Mouse (Mus musculus) CH12.LX (cell line): ENCODE measurements around the gene Efemp1. TPM values are rescaled to one million over a fixed set of nuclear protein-coding genes. Genes with fewer than 3 reads are reported as not detected.

Experiments
- DNase-seq: peaks from one replicate; pipeline ENCODE4 v3.0.0-alpha.2; 2013; ENCODE audit errors: extremely low read depth
- H3K27ac ChIP-seq: 2 replicates; pipeline ENCODE4 v1.5.1; 2012; ENCODE audit warnings: low read depth, mild to moderate bottlenecking, control low read depth, moderate library complexity; ENCODE audit not compliant: insufficient read depth
- H3K27me3 ChIP-seq: replicated peaks from 2 replicates; pipeline ENCODE3; 2012; ENCODE audit warnings: inconsistent platforms
- H3K36me3 ChIP-seq, 2 experiments: replicated peaks in 1 of 2; 2 replicates each; pipeline versions ENCODE3 to v1.6.1; 2012; ENCODE audit warnings: inconsistent platforms in 1 of 2, low read length in 1 of 2, mild to moderate bottlenecking in 1 of 2, mixed read lengths in 1 of 2, moderate library complexity in 1 of 2; ENCODE audit not compliant: control insufficient read depth in 1 of 2, insufficient read depth in 1 of 2
- H3K4me1 ChIP-seq, 2 experiments: 2 replicates each; pipeline ENCODE4 v1.6.1; 2012; ENCODE audit warnings: inconsistent platforms in 1 of 2, moderate library complexity in 1 of 2; ENCODE audit not compliant: insufficient read depth in 2 of 2, control insufficient read depth in 1 of 2
- H3K4me2 ChIP-seq: 2 replicates; pipeline ENCODE4 v1.6.1; 2012; ENCODE audit warnings: low read depth, mild to moderate bottlenecking, control low read depth; ENCODE audit not compliant: poor library complexity, insufficient read depth, severe bottlenecking
- H3K4me3 ChIP-seq, 3 experiments: fragments of 150-350 bp in 1 of 3; sonication (generic) in 1 of 3; replicated peaks in 1 of 3; 2 replicates each; pipeline versions ENCODE3 to v1.5.1; 2011 to 2012; ENCODE audit warnings: low read depth in 2 of 3, low read length in 2 of 3, mild to moderate bottlenecking in 2 of 3, moderate library complexity in 2 of 3, control low read depth in 1 of 3, improper control_type of control experiment in 1 of 3, inconsistent platforms in 1 of 3, mixed read lengths in 1 of 3; ENCODE audit not compliant: poor library complexity in 1 of 3
- H3K79me2 ChIP-seq: replicated peaks from 2 replicates; pipeline ENCODE4 v1.6.1; 2012; ENCODE audit warnings: mild to moderate bottlenecking, moderate library complexity; ENCODE audit not compliant: control insufficient read depth, poor library complexity, insufficient read depth, severe bottlenecking; ENCODE audit errors: extremely low read depth
- H3K9ac ChIP-seq: 2 replicates; pipeline ENCODE4 v1.6.1; 2012; ENCODE audit warnings: low read depth, mild to moderate bottlenecking, control low read depth, moderate library complexity; ENCODE audit not compliant: insufficient read depth
- H3K9me3 ChIP-seq: replicated peaks from 2 replicates; pipeline ENCODE3; 2012; ENCODE audit warnings: low read length, inconsistent platforms, mixed read lengths
- BHLHE40 ChIP-seq: IDR thresholded peaks from 2 replicates; pipeline ENCODE4 v1.6.1; 2011; ENCODE audit warnings: mild to moderate bottlenecking, low read depth, low read length, improper control_type of control experiment
- CTCF ChIP-seq, 2 experiments: IDR thresholded peaks in 1 of 2; conservative IDR thresholded peaks in 1 of 2; 2 replicates each; pipeline ENCODE4 v1.5.1; 2011 to 2012; ENCODE audit warnings: low read depth in 2 of 2, low read length in 2 of 2, improper control_type of control experiment in 1 of 2, inconsistent platforms in 1 of 2, mild to moderate bottlenecking in 1 of 2, moderate library complexity in 1 of 2
- ELF1 ChIP-seq: IDR thresholded peaks from 2 replicates; pipeline ENCODE4 v1.6.1; 2014; ENCODE audit warnings: low read depth, mild to moderate bottlenecking, inconsistent platforms, low read length, improper control_type of control experiment
- EP300 ChIP-seq: IDR thresholded peaks from 2 replicates; pipeline ENCODE4 v1.6.1; 2011; ENCODE audit warnings: low read length, improper control_type of control experiment
- ETS1 ChIP-seq: conservative IDR thresholded peaks from 2 replicates; pipeline ENCODE4 v1.6.1; 2012; ENCODE audit warnings: low read depth, mild to moderate bottlenecking, inconsistent platforms, low read length, improper control_type of control experiment, moderate library complexity
- GABPA ChIP-seq: IDR thresholded peaks from 2 replicates; pipeline ENCODE4 v1.6.1; 2012; ENCODE audit warnings: low read depth, low read length, improper control_type of control experiment, inconsistent platforms; ENCODE audit not compliant: insufficient replicate concordance
- IRF4 ChIP-seq: IDR thresholded peaks from 2 replicates; pipeline ENCODE4 v1.6.1; 2014; ENCODE audit warnings: low read depth, mild to moderate bottlenecking, inconsistent platforms, low read length, improper control_type of control experiment
- JUN ChIP-seq: IDR thresholded peaks from 2 replicates; pipeline ENCODE4 v1.6.1; 2011; ENCODE audit warnings: low read depth, mild to moderate bottlenecking, low read length, improper control_type of control experiment, moderate library complexity; ENCODE audit not compliant: insufficient read depth
- JUND ChIP-seq: conservative IDR thresholded peaks from 2 replicates; pipeline ENCODE4 v1.6.1; 2011; ENCODE audit warnings: low read depth, low read length, improper control_type of control experiment
- KAT2A ChIP-seq: IDR thresholded peaks from 2 replicates; pipeline ENCODE4 v1.6.1; 2012; ENCODE audit warnings: low read length, improper control_type of control experiment, inconsistent platforms; ENCODE audit not compliant: insufficient replicate concordance
- MAFK ChIP-seq: IDR thresholded peaks from 2 replicates; pipeline ENCODE4 v1.6.1; 2011; ENCODE audit warnings: low read length, improper control_type of control experiment; ENCODE audit not compliant: insufficient replicate concordance
- MAZ ChIP-seq: IDR thresholded peaks from 2 replicates; pipeline ENCODE4 v1.6.1; 2012; ENCODE audit warnings: low read depth, mild to moderate bottlenecking, inconsistent platforms, low read length, improper control_type of control experiment, moderate library complexity
- MXI1 ChIP-seq: IDR thresholded peaks from 2 replicates; pipeline ENCODE4 v1.6.1; 2011; ENCODE audit warnings: mild to moderate bottlenecking, low read depth, low read length, improper control_type of control experiment
- NELFE ChIP-seq: IDR thresholded peaks from 2 replicates; pipeline ENCODE4 v1.6.1; 2011; ENCODE audit warnings: low read depth, low read length, improper control_type of control experiment
- PAX5 ChIP-seq: IDR thresholded peaks from 2 replicates; pipeline ENCODE4 v1.6.1; 2012; ENCODE audit warnings: low read length, inconsistent platforms, mixed read lengths
- POLR2A ChIP-seq: IDR thresholded peaks from 2 replicates; pipeline ENCODE4 v1.6.1; 2011; ENCODE audit warnings: low read depth, mild to moderate bottlenecking, improper control_type of control experiment, low read length
- RAD21 ChIP-seq: IDR thresholded peaks from 2 replicates; pipeline ENCODE4 v1.6.1; 2011; ENCODE audit warnings: low read depth, mild to moderate bottlenecking, low read length, improper control_type of control experiment, moderate library complexity
- TBP ChIP-seq: conservative IDR thresholded peaks from 2 replicates; pipeline ENCODE4 v1.6.1; 2011; ENCODE audit warnings: low read depth, low read length, improper control_type of control experiment
- UBTF ChIP-seq: IDR thresholded peaks from 2 replicates; pipeline ENCODE4 v1.6.1; 2012; ENCODE audit warnings: low read depth, mild to moderate bottlenecking, inconsistent platforms, low read length, improper control_type of control experiment, moderate library complexity
- USF2 ChIP-seq: conservative IDR thresholded peaks from 2 replicates; pipeline ENCODE4 v1.6.1; 2011; ENCODE audit warnings: low read depth, low read length, improper control_type of control experiment
- ZC3H11A ChIP-seq: IDR thresholded peaks from 2 replicates; pipeline ENCODE4 v1.6.1; 2012; ENCODE audit warnings: low read depth, mild to moderate bottlenecking, inconsistent platforms, low read length, improper control_type of control experiment
- ZKSCAN1 ChIP-seq: IDR thresholded peaks from 2 replicates; pipeline ENCODE4 v1.6.1; 2012; ENCODE audit warnings: low read depth, inconsistent platforms, low read length, improper control_type of control experiment, borderline replicate concordance
- ZMIZ1 ChIP-seq: IDR thresholded peaks from 2 replicates; pipeline ENCODE4 v1.6.1; 2012; ENCODE audit warnings: low read depth, mild to moderate bottlenecking, inconsistent platforms, low read length, improper control_type of control experiment
- ZNF384 ChIP-seq: IDR thresholded peaks from 2 replicates; pipeline ENCODE4 v1.6.1; 2012; ENCODE audit warnings: low read depth, low read length, improper control_type of control experiment, inconsistent platforms
- dilution Hi-C: fragments of 300-500 bp; cut with MboI; formaldehyde crosslinking; loops from 2 replicates; pipeline ENCODE4 v1.14.3; 2020; ENCODE audit warnings: low sequenced_read_pairs; ENCODE audit not compliant: extremely low pct_unique_long_range_greater_than_20kb, extremely low pct_ligation_motif_present
- in situ Hi-C: fragments of 300-500 bp; cut with MboI; formaldehyde crosslinking; loops from 3 replicates; pipeline ENCODE4 v1.14.3; 2019; ENCODE audit warnings: low sequenced_read_pairs, low pct_ligation_motif_present, low pct_unique_long_range_greater_than_20kb, mixed read lengths
- polyA plus RNA-seq: library from polyadenylated mRNA; unstranded; fragments of >175 nt; gene quantifications from 2 replicates; pipeline ENCODE4 v1.2.1, GENCODE M21; 2012; ENCODE audit warnings: low read depth; ENCODE audit not compliant: insufficient read length
- total RNA-seq, 2 experiments: library from RNA; depleted of rRNA; stranded (reverse); fragments of 300-350 nt in 1 of 2; fragments of >200 nt in 1 of 2; gene quantifications; 2 replicates each; pipeline ENCODE4 v1.2.3; 2012 to 2014

Efemp1 gene
- total and polyA plus RNA-seq, 3 experiments: not detected

DNA sequence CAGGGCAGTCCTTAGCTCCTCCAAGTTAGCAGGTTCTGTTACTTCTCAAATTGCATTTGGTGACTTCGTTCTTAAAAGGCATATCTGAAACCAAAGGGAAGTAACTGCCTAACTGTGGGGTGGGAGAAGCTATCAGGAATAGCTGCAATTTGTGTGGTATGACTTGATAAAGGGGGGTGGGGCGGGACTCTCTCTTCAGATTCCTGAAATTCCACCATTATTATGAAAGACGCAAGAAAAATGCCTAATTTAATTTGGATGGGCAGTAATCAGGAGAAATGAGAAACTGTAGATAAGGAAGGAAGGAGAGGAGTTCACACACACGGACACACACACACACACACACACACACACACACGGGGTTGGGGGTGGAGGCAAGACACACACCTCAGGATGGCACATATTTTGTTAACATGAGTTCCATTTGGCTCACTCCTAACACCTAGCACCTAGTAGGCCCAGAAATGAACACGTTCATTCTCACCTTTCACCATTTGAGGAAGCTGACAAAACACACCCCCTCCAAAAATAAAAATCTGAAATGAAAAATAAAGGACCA, 564 bp upstream of the Efemp1 start:
- dilution Hi-C loops: no loop called here
- no peak overlapping the region for H3K4me2 ChIP-seq

DNA sequence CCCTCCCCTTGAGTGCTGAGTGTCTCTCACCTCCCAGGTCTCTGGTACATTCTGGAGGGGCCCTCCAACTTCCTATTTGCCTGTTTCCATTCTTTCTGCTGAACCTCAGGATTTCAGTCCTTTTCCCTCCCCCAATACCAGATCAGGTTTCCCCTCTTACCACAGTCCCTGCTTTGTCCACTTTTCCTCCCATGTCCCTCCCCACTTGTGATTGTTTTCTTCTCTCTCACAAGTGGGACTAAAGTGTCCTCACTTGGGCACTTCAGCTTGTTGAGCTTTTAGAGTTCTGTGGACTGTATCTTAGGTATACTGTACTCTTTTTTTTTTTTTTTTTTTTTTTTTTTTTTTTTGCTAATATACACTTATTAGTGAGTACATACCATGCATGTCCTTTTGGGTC, 6.1 kb downstream of the Efemp1 start:
- Histone ChIP-seq H3K4me2 (no peak overlapping the region), H3K27ac (no peak overlapping the region), H3K36me3 (no peaks in the 10 kb centered on the region), H3K27me3 (no peaks in the 10 kb centered on the region), H3K4me3 (no peak overlapping the region), H3K9me3 (no peaks in the 10 kb centered on the region), H3K4me1 (no peaks in the 10 kb centered on the region), H3K9ac (no peak overlapping the region), H3K79me2 (no peaks in the 10 kb centered on the region)
- no peak for DNase-seq
- dilution Hi-C loops (no loop called here), in situ Hi-C loops (no loop called here)
- TF ChIP-seq ZNF384 (no peak), NELFE (no peak), IRF4 (no peak), KAT2A (no peak), ZKSCAN1 (no peak), ELF1 (no peak), ZMIZ1 (no peak), USF2 (no peak), MAZ (no peak), RAD21 (no peak), EP300 (no peak), JUN (no peak)

More for the DNA sequence above, 564 bp upstream of the Efemp1 start:
- H3K79me2 ChIP-seq: no peaks in the 10 kb centered on the region
- H3K36me3 ChIP-seq: no peaks in the 10 kb centered on the region
- TF ChIP-seq MAZ (no peak), GABPA (no peak)
- TF ChIP-seq, all 38 proteins: peak for 0
- DNase-seq: no peak
- in situ Hi-C loops: no loop called here
- Histone ChIP-seq H3K27me3 (no peaks in the 10 kb centered on the region), H3K9ac (no peak overlapping the region), H3K9me3 (no peaks in the 10 kb centered on the region), H3K27ac (no peak overlapping the region), H3K4me1 (peaks cover 0 to 9% of the 10 kb centered on the region in 2 experiments; a peak in 2 of 4 replicates), H3K4me3 (no peak overlapping the region)

DNA sequence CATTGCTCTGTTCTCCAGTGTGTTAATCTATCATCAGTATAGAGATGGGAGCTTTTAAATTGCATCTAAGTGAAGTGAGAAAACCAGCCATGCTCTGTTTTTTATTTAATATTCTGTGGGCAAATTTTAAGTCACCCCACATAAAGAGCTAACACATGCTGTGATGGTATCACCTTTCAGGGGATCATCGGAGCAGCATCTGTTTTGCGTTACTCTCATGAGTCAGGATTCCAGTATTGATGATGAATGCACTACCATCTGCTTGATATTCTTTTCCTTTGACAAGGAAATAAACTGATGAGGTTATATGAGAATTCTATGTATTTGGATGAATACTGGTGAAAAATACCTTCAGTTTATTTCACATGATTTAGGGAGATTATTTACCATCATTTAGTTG, 16.1 kb downstream of the Efemp1 start:
- Histone ChIP-seq H3K27ac (no peak overlapping the region), H3K27me3 (no peaks in the 10 kb centered on the region), H3K9me3 (no peaks in the 10 kb centered on the region)
- in situ Hi-C loops: no loop called here
- no peak for TF ChIP-seq TBP
- no peak for TF ChIP-seq MAFK
- TF ChIP-seq CTCF (conservative IDR thresholded peaks at IDR 0.05 in 1 of 2, IDR thresholded peaks at IDR 0.05 in 1 of 2; ENCODE audit: low read depth in 2 of 2, low read length in 2 of 2): no peak
- no peak for TF ChIP-seq ETS1
- TF ChIP-seq UBTF: no peak
- TF ChIP-seq JUND: no peak
- no peak for TF ChIP-seq PAX5
- TF ChIP-seq KAT2A: no peak
- TF ChIP-seq POLR2A: no peak
- TF ChIP-seq ZMIZ1: no peak
- TF ChIP-seq BHLHE40: no peak
- TF ChIP-seq ELF1: no peak
- TF ChIP-seq ZC3H11A: no peak
- no peak for TF ChIP-seq EP300
- no peak for TF ChIP-seq MXI1
- TF ChIP-seq ZNF384: no peak
- TF ChIP-seq, all 38 proteins: peak for 0
- dilution Hi-C loops: no loop called here
- Histone ChIP-seq H3K9ac (no peak overlapping the region), H3K4me3 (no peak overlapping the region), H3K79me2 (no peaks in the 10 kb centered on the region), H3K4me2 (no peak overlapping the region), H3K36me3 (no peaks in the 10 kb centered on the region), H3K4me1 (no peaks in the 10 kb centered on the region)
- no peak for DNase-seq
